Mouse (Mus musculus) ZHBTc4 (cell line): ENCODE data around the gene Slc35f3.

Source experiments
- DNase-seq: peaks from one replicate; pipeline ENCODE4 v3.0.0-alpha.2; 2011; ENCODE audit warnings: low read depth, low spot score

Gene Slc35f3

DNA sequence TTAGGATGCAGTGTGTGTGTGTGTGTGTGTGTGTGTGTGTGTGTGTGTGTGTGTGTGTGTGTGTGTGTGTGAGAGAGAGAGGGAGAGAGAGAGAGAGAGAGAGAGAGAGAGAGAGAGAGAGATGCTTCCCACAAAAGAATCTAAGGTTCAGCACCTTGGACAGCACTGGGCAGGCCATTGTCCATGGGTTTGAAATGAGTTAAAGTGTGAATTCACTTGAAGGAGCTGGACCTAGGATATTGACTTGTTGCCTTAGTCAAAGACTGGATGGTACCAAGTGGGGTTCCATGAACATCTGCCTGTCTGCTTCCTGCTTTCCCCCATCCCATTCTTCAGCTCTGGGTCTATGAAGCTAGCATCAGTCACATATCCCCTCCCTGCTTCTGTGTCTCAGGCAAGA lies 106.2 kb downstream of the Slc35f3 start:
- peak; percentile 42 for DNase-seq

DNA sequence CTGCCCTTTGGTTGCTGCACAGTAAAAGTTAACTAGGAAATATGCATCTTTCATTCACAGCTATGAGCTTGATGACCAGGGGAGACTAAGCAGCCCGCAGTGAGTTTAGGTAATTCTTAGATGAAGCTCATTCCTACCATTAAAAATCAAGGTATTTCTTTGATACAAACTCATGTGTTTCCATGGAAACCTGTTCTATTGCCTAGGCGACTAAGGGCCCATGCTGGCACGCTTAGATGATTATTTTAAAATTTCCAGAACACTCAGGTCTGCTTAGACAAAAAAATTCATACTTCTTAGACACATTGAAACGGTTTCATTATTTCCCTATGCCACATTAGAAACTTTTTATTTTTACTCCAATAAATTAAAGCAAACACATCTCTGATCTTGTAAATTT lies 106.7 kb downstream of the Slc35f3 start:
- no peak for DNase-seq

DNA sequence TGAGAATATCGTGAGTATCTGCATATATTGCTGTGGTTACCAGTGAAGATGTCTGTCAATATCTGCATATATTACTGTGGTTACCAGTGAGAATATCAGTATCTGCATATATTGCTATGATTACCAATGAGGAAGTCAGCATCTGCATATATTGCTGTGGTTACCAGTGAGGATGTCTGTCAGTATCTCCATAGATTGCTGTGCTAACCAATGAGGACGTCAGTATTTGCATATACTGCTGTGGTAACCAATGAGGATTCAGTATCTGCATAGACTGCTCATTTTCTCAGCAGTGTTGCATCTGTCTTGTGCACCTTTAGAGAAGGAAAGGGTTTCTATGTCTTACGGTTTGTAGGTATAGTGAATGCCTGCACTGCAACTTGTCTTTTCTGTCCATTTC lies 122.5 kb downstream of the Slc35f3 start:
- DNase-seq: no peak

DNA sequence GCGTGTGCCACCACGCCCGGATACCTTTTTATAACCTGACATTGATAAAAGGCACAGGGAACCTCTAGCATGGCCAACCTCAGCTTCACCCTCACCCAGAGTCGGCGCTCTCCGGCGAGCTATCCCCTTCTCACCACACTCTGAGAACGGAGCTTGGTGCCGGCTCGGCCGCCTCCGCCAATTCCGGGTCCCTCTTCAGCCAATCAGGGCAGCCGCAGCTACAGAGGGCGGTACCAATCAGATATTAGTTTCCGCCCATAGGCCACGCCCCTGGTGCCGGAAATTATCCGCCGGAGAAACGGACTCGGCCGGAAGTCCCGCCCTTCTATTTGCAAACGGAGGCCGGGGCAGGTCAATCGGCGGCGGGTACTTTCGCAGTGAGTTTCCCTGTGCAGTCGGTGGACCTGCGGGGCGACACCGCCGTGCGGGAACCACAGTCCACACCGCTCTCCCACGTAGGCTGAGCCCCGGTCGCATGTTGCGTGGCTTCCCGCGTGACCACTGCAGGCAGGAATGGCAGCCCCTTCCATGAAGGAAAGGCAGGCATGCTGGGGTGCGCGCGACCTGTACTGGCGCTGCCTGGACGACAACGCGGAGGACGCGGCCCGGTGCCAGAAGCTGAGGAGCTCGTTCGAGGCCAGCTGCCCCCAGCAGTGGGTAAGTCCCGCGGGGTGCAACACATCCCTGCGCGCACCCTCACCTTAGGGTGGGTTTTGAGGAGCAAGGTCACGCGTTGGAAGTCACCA lies 124.0 kb downstream of the Slc35f3 start, which contains the start of gene Coa6:
Gene Coa6 (plus strand): TSS at position 342 of the 746 bp plus-strand sequence.
- DNase-seq: peak; percentile 98

DNA sequence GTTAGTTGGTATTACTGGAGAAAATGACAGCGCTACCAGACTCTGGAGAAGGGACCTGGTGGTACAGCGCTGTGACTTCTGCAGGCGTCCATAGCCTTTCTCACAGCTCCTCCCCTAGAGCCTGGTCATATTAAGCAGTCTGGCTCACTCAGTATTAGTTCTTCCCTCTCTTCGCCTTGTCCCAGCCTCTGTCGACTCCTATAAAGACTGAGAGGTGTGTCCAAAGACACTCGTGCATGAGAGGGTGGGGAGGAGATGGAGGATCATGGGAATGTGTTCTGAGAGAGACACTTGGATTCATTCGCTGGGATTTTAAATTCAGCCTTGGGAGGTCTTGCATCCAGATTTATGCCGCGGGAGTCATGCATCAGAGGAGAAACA lies 124.6 kb downstream of the Slc35f3 start:
- DNase-seq: peak; percentile 66

DNA sequence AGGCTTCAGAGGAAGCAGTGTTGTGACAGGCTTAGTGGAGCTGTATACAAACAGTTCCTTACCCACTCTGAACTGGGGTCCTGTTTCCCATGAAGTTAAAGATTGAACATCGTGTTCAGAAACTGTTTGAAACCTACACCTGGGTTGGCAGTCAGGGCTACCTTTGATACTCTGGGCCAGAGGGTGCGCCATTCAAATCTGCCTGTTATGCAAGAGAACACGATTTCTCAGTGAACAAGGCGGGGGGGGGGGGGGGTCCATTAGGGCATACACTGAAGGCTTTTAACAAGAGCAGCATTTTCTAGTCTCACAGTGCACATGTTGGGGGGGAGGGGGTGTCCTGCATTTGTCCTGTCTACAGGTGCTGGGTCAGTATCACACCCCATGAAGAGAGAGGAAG lies 125.8 kb downstream of the Slc35f3 start:
- no peak for DNase-seq

DNA sequence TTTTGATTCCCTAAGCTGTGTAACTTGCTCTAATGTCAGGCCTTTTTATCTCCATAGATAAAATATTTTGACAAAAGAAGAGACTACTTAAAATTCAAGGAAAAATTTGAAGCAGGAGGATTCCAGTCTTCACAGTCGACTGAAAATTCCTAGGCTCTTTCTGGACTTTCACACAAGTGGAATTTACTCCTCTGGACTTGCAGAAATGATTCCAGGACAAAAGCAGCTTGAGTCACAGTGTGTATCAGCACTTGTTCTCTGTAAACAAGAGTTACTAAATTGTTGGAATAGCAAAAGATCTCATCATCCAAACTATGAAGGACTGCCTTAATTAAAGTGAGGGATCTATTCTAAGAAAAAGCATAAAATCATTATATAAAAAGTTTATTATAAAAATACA lies 126.6 kb downstream of the Slc35f3 start:
- no peak for DNase-seq

DNA sequence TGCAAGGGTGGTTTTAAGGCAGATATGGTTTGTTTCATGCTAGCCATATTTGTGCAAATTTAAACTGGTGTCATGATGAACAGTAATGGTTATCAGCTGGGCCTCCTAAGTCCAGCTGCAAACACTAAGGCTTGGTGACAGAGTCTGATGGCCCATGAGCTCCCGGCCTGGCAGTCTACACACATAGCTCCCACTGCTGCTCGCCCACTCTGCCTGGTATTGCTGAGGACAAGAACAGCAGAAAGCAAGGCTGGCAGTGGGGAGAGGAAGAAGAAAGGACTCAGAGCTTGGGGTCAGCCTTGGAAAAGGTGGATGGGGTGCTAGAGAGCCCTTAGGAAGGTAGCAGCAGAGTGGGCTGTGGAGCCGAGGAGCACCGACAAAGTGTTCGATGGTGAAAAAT lies 131.3 kb downstream of the Slc35f3 start:
- no peak for DNase-seq

DNA sequence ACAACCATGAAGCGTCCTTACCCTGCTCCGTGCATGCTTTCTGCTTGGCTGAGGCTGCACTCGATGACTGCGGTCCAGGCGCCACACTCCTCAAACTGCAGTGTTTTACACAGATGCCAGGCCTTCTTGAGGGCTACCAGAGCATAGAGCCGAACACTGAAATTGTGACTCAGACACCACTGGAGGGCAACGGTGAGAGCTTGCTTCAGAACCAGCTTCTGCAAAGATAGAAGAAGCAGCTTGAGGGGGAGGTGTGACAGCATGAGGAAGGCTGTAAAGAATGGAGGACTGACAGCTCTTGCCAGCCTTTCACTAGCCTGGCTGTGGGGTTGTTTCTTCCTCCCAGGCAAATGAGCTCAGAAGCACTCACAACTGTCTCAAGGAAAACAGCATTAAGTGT lies 135.5 kb downstream of the Slc35f3 start:
- peak; percentile 17 for DNase-seq

DNA sequence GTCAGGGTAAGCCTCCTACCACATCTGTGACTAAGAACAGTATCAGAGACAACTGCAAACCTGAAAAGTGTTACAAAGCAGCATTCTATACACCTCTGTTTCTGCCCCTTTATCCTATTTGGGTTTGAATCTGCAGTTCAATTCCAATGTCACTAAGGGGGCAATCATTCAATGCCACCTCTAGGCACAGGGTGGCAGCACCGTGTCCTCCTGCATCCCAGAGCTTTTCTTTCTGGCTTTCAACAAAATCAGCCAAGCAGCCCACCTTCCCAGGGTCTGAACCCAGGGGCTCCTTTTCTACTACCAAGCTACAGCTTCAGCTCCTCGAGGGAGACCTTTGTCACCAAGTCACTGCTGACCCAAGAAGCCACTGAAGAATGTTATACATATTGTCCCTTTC lies 140.6 kb downstream of the Slc35f3 start:
- no peak for DNase-seq
